Mouse (Mus musculus) right cerebral cortex, postnatal 14 days (tissue): ENCODE results near the gene Igsf3.

Experiments
- DNase-seq: peaks from one replicate; pipeline ENCODE4 v3.0.0; 2022

Gene Igsf3

GRCm38 (mm10) chr3:101376538-101377247 lies at the start of gene Igsf3:
Igsf3 (plus strand) TSS chr3:101377083.
- peak; percentile 31 for DNase-seq

- DNase-seq, result no peak
These were observed 49.6 kb upstream of the Igsf3 start for GRCm38 (mm10) chr3:101327248-101327647.

- no peak for DNase-seq
These were observed 48.3 kb upstream of the Igsf3 start for GRCm38 (mm10) chr3:101328617-101329016.

- peak; percentile 21 for DNase-seq
These were observed 33.5 kb upstream of the Igsf3 start for GRCm38 (mm10) chr3:101343199-101343924.

GRCm38 (mm10) chr3:101344246-101344645 lies 32.6 kb upstream of the Igsf3 start:
- no peak for DNase-seq

GRCm38 (mm10) chr3:101345299-101345698 lies 31.6 kb upstream of the Igsf3 start:
- no peak for DNase-seq

GRCm38 (mm10) chr3:101346806-101347205 lies 30.1 kb upstream of the Igsf3 start:
- DNase-seq, result no peak

- DNase-seq, result no peak
These were observed 28.3 kb upstream of the Igsf3 start for GRCm38 (mm10) chr3:101348501-101349161.

- DNase-seq, result no peak
These were observed 27.2 kb upstream of the Igsf3 start for GRCm38 (mm10) chr3:101349542-101350307.

GRCm38 (mm10) chr3:101350406-101350805 lies 26.5 kb upstream of the Igsf3 start:
- DNase-seq, result no peak

- no peak for DNase-seq
These were observed 22.4 kb upstream of the Igsf3 start for GRCm38 (mm10) chr3:101354490-101354889.

- DNase-seq, result no peak
These were observed 21.2 kb upstream of the Igsf3 start for GRCm38 (mm10) chr3:101355702-101356101.

- no peak for DNase-seq
These were observed 20.0 kb upstream of the Igsf3 start for GRCm38 (mm10) chr3:101356583-101357553.

- no peak for DNase-seq
These were observed 16.1 kb upstream of the Igsf3 start for GRCm38 (mm10) chr3:101360832-101361231.

GRCm38 (mm10) chr3:101362391-101362790 lies 14.5 kb upstream of the Igsf3 start:
- DNase-seq, result no peak

GRCm38 (mm10) chr3:101363574-101363973 lies 13.3 kb upstream of the Igsf3 start:
- no peak for DNase-seq

GRCm38 (mm10) chr3:101365081-101365612 lies 11.7 kb upstream of the Igsf3 start:
- DNase-seq, result no peak

- no peak for DNase-seq
These were observed 11.0 kb upstream of the Igsf3 start for GRCm38 (mm10) chr3:101365911-101366310.

GRCm38 (mm10) chr3:101367372-101367771 lies 9.5 kb upstream of the Igsf3 start:
- DNase-seq, result no peak

GRCm38 (mm10) chr3:101369301-101369881 lies 7.5 kb upstream of the Igsf3 start:
- DNase-seq, result no peak

- DNase-seq, result peak; percentile 75
These were observed 4.4 kb upstream of the Igsf3 start for GRCm38 (mm10) chr3:101372345-101372980.
